Mouse (Mus musculus) spleen, adult 2 months (tissue): Measurements from ENCODE around the gene Fcgrt.

Experiments used
- CTCF ChIP-seq: fragments of 200-500 bp; IDR thresholded peaks from 2 replicates; pipeline ENCODE4 v1.5.1; 2011; ENCODE audit warnings: mild to moderate bottlenecking, inconsistent platforms; ENCODE audit not compliant: insufficient read depth, insufficient read length, insufficient replicate concordance; ENCODE audit errors: extremely low read depth
- POLR2A ChIP-seq: fragments of 200-500 bp; IDR thresholded peaks from 2 replicates; pipeline ENCODE4 v1.6.1; 2011; ENCODE audit warnings: low read depth, low read length, inconsistent platforms

- TF ChIP-seq CTCF, result no peak
- TF ChIP-seq POLR2A, result no peak
Observed at GRCm38 (mm10) chr7:45141319-45141718, 37.7 kb upstream of the Fcgrt start.
